Mouse (Mus musculus): ENCODE results near the gene Stox2. TPM values are rescaled to one million over a fixed set of nuclear protein-coding genes. Genes with fewer than 3 reads are reported as not detected.

Gene Stox2
- polyA plus RNA-seq, 1 experiment = 219 TPM

DNA sequence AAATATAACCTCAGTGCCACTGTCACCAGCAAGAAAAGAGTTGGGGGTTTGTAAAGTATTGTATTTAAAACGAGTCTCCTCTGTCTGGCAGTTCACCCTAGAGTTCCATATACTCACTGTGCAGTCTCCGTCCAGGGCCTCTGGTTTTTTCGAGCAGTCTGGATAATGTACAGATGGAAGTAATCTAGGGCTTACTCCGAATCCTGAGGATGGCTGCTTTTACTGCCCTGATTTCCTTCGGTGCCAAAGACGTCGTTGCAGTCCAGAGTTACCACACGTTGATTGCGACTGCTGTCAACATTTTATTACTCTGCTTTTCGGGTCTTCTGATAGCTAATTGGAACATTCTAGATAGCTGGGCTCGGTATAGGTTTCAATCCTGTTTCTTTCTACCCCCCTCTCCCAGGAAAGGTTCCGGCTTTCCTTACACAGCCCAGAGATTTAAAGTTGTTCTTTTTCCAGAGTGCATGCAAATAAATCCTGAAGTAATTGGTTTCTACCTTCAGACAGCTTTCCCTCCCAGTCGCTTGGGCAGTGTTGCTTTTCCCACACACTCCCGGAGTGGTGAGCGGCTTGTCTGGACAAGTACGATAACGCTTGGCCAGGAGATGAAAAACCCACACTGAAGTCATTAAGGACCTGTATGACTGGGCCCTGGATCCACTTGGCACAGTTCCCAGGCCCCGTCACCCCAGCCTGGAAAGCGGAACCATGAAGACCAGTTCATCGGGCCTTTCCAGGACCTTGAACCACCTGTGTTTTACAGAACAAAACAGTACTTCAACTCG, 94.1 kb downstream of the Stox2 start:
- Histone ChIP-seq H3K27ac (ENCODE audit: insufficient read depth, low read depth, low read length) (no peak overlapping the region), H3K4me3 (ENCODE audit: insufficient read depth, low read depth, low read length) (no peak overlapping the region), H3K4me1 (ENCODE audit: control insufficient read depth, insufficient read depth, low read length) (peaks cover 26% of the 10 kb centered on the region)
- TF ChIP-seq CTCF (IDR thresholded peaks at IDR 0.05; ENCODE audit: insufficient read depth, low read depth, low read length) (no peak), POLR2A (IDR thresholded peaks at IDR 0.05; ENCODE audit: insufficient read depth, low read depth, low read length) (no peak)
- WGBS = 54% methylated on average over 21 of the region's 21 CpGs

DNA sequence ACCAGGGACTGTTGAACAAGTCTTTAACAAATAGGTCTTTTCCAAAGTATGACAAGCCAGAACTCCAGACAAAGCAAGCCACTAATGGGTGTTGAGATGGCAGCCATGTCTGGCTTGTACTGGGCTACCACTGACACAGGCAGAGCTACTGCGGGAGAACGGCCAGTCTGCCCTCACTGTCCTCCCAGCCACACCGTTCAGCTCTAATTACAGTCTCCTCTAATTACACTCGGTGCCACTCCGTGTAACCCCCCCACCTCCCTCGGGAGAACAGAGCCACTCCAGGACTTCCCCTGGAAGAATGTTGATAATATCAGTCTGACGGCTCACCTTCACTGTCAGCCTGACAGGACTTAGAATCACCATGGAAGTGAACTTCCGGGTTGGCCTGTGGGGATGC, 97.1 kb downstream of the Stox2 start:
- H3K4me1 ChIP-seq (ENCODE audit: control insufficient read depth, insufficient read depth, low read length) = peaks cover 28% of the 10 kb centered on the region
- no peak overlapping the region for H3K4me3 ChIP-seq (ENCODE audit: insufficient read depth, low read depth, low read length)
- 0 out of 2 replicates have a peak overlapping the region, but pooled peaks have one; percentile 7 for H3K27ac ChIP-seq (ENCODE audit: insufficient read depth, low read depth, low read length)
- no peak for TF ChIP-seq POLR2A (IDR thresholded peaks at IDR 0.05; ENCODE audit: insufficient read depth, low read depth, low read length)
- TF ChIP-seq CTCF (IDR thresholded peaks at IDR 0.05; ENCODE audit: insufficient read depth, low read depth, low read length) = no peak
- WGBS = 37% methylated on average over 8 of the region's 8 CpGs

DNA sequence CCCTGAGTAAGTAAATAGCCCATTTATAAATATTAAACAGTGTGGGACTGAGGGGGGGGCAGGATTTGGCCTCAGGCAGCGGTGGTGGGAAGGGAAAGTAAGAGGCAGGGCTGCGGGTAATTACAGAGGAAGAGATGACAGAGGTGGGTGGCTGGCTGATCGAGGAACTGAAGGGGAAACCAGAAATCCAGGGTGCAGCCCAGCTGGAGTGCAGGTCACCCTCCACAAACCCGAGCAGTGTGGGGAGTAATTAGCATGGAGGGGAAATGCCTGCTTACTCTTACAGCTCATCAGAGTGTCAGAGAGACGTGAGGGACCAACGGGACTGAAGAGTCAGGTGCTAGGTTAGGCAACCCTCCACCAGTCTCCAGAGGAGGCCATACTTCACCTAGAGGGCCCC, 98.4 kb downstream of the Stox2 start:
- TF ChIP-seq CTCF (IDR thresholded peaks at IDR 0.05; ENCODE audit: insufficient read depth, low read depth, low read length) = no peak
- no peak for TF ChIP-seq POLR2A (IDR thresholded peaks at IDR 0.05; ENCODE audit: insufficient read depth, low read depth, low read length)
- peak overlapping the region; percentile 49; the same call in 1 of the 2 replicates for H3K27ac ChIP-seq (ENCODE audit: insufficient read depth, low read depth, low read length)
- no peak overlapping the region for H3K4me3 ChIP-seq (ENCODE audit: insufficient read depth, low read depth, low read length)
- 16% methylated on average over 6 of the region's 6 CpGs for WGBS
- H3K4me1 ChIP-seq (ENCODE audit: control insufficient read depth, insufficient read depth, low read length) = peaks cover 25% of the 10 kb centered on the region

DNA sequence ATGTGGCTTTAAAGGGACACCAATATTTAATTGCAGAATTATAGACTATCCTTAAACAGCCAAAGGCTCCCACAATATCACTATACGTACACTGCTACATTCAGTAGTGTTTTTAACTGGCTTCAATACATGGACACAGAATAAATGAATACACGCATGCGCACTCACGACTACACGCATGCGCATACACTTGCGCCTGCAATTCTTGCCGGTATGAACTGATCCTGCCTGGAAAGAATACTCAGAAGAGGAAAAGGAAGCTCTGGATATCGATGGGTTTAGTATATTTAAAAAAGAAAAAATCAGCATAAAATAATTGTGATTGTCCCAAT, 100.4 kb downstream of the Stox2 start:
- Histone ChIP-seq H3K4me1 (ENCODE audit: control insufficient read depth, insufficient read depth, low read length) (peaks cover 25% of the 10 kb centered on the region), H3K4me3 (ENCODE audit: insufficient read depth, low read depth, low read length) (no peak overlapping the region), H3K27ac (ENCODE audit: insufficient read depth, low read depth, low read length) (peak overlapping the region; percentile 73)
- TF ChIP-seq POLR2A (IDR thresholded peaks at IDR 0.05; ENCODE audit: insufficient read depth, low read depth, low read length) (no peak), CTCF (IDR thresholded peaks at IDR 0.05; ENCODE audit: insufficient read depth, low read depth, low read length) (no peak)
- 15% methylated on average over 9 of the region's 9 CpGs for WGBS

DNA sequence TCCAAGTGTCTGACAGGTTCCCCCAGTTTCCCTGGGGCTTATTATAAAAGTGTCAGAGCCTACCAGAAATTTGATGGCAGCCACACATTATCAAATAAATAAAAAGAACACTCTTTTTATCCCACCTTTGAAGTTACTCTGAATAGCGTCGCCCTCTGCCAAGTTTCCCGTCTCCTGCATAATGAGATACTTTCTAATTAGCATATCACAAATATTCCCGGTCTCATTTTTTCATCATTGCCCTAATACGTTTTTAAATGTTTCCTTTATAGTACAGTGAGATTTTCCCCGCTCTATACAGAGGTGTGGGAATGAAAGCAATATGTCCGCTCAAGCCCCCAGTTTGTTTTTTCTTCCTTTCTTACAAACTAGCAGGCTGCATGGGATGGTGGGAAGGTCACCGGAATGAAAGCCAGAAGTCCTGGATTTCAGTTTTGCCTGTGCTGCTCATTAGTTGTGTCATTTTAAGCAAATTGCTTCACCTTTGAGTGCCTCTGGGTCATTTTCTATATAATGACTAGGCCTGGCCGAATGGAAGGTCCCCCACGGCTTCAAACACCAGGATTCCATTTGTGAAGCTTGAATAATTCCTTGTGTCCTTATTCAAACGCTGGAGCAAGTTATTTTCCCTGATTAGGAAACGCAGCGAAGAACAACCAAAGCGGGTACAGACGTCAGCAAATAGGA, 100.9 kb downstream of the Stox2 start:
- Histone ChIP-seq H3K4me3 (ENCODE audit: insufficient read depth, low read depth, low read length) (no peak overlapping the region), H3K4me1 (ENCODE audit: control insufficient read depth, insufficient read depth, low read length) (peaks cover 25% of the 10 kb centered on the region), H3K27ac (ENCODE audit: insufficient read depth, low read depth, low read length) (peak overlapping the region; percentile 73)
- 8% methylated on average over 15 of the region's 15 CpGs for WGBS
- TF ChIP-seq CTCF (IDR thresholded peaks at IDR 0.05; ENCODE audit: insufficient read depth, low read depth, low read length) (no peak), POLR2A (IDR thresholded peaks at IDR 0.05; ENCODE audit: insufficient read depth, low read depth, low read length) (no peak)

DNA sequence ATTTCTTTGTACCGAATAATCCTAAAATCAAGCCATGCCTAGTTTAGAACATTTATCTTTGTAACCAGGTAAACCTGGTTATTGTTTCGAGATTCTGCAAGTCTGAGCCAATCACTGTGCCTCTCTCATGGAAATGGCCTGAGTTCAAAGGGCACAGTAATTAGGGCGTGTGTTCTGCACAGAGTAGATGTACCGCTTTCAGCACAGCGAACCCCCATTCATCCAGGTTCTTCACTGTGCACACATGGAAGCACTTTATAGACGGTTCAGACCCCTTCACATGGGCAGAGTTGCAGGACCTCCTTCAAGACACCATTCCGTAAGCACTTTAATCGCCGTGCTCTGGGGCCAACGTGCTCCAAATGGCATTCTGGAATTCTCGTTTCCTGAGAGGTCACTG, 104.7 kb downstream of the Stox2 start:
- Histone ChIP-seq H3K4me1 (ENCODE audit: control insufficient read depth, insufficient read depth, low read length) (peaks cover 11% of the 10 kb centered on the region), H3K27ac (ENCODE audit: insufficient read depth, low read depth, low read length) (no peak overlapping the region), H3K4me3 (ENCODE audit: insufficient read depth, low read depth, low read length) (no peak overlapping the region)
- WGBS = 78% methylated on average over 11 of the region's 11 CpGs
- TF ChIP-seq POLR2A (IDR thresholded peaks at IDR 0.05; ENCODE audit: insufficient read depth, low read depth, low read length) = no peak
- TF ChIP-seq CTCF (IDR thresholded peaks at IDR 0.05; ENCODE audit: insufficient read depth, low read depth, low read length) = no peak

DNA sequence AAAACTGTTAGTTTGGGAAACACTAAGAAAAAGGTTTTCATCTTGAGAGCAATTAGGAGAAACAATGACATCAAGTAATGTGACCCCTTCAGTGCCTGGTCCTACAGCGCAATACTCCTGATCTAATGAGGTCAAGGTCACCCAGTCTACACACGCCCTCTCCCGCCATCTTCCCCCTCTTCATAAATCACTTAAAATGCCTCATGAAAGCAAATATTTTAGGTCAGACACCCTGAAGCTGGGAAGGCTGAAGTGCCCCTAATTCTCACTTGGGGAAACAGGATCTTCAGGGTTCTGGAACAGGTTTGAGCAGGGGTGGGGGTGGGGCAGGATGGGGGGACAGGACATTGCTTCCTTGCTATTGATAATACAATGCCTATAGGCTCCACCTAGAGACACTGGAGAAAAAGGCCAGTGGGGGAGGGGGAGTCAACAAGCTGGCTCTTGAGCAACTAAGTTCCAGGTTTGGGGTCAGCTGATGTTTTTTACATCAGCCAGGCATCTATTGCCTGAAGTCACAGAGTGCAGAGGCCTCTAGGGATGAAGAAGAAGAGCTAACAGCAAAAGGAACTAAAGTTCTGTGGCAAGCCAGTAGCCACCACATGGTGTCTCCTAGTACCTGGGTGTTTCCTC, 107.4 kb downstream of the Stox2 start:
- no peak overlapping the region for H3K4me3 ChIP-seq (ENCODE audit: insufficient read depth, low read depth, low read length)
- no peak overlapping the region for H3K27ac ChIP-seq (ENCODE audit: insufficient read depth, low read depth, low read length)
- 88% methylated on average over 3 of the region's 3 CpGs for WGBS
- no peak for TF ChIP-seq CTCF (IDR thresholded peaks at IDR 0.05; ENCODE audit: insufficient read depth, low read depth, low read length)
- TF ChIP-seq POLR2A (IDR thresholded peaks at IDR 0.05; ENCODE audit: insufficient read depth, low read depth, low read length) = no peak
- peaks cover 9% of the 10 kb centered on the region; the same call in 1 of the 2 replicates for H3K4me1 ChIP-seq (ENCODE audit: control insufficient read depth, insufficient read depth, low read length)

DNA sequence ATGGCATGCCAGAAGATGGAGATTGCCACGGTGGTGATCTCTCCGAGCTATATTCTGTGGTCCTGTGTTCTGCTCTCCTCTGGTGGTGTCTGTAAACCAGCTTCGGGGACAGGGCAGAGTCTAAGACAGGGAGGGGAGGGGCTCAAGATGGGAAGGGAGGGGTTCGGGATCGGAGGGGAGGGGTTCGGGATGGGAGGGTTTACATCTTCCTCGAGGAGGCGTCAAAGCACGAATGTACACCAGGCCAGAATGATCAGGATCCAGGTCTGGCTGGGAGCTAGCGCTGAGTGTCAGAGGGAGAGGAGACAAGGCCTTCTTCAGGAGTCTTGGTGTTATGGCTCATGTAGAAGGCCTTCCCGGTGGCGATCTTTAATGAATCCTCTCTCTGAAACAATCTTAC, 109.7 kb downstream of the Stox2 start:
- 88% methylated on average over 12 of the region's 12 CpGs for WGBS
- Histone ChIP-seq H3K4me3 (ENCODE audit: insufficient read depth, low read depth, low read length) (no peak overlapping the region), H3K4me1 (ENCODE audit: control insufficient read depth, insufficient read depth, low read length) (peaks cover 13% of the 10 kb centered on the region), H3K27ac (ENCODE audit: insufficient read depth, low read depth, low read length) (no peak overlapping the region)
- no peak for TF ChIP-seq POLR2A (IDR thresholded peaks at IDR 0.05; ENCODE audit: insufficient read depth, low read depth, low read length)
- TF ChIP-seq CTCF (IDR thresholded peaks at IDR 0.05; ENCODE audit: insufficient read depth, low read depth, low read length) = no peak

DNA sequence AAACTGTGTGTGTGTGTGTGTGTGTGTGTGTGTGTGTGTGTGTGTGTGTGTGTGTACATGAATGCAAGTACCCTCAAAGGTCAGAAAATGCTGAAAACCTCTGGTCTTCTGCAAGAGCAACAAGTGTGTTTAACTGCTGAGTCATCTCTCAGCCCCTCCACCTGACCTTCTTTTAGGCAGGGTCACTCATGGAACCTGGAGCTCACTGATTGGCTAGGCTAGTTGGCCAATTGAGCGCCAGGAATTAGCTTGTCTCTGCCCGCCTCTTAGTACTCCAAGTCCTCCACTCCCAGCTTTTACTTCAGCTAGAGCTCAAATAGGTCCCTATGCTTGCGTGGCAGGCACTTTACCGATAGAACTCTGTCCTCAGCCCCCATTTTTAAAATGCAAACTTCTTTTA, 110.2 kb downstream of the Stox2 start:
- H3K4me3 ChIP-seq (ENCODE audit: insufficient read depth, low read depth, low read length) = no peak overlapping the region
- peaks cover 13% of the 10 kb centered on the region for H3K4me1 ChIP-seq (ENCODE audit: control insufficient read depth, insufficient read depth, low read length)
- no peak for TF ChIP-seq CTCF (IDR thresholded peaks at IDR 0.05; ENCODE audit: insufficient read depth, low read depth, low read length)
- TF ChIP-seq POLR2A (IDR thresholded peaks at IDR 0.05; ENCODE audit: insufficient read depth, low read depth, low read length) = no peak
- WGBS = 89% methylated on average over 4 of the region's 4 CpGs
- no peak overlapping the region for H3K27ac ChIP-seq (ENCODE audit: insufficient read depth, low read depth, low read length)
